ENCODE assay signal across 8 mouse cellular contexts in genomic region chr6:124414150-124414926, GRCm38 (mm10). TPM values are rescaled to one million over a fixed set of nuclear protein-coding genes. Genes with fewer than 3 reads are reported as not detected.
DNase-seq lines count a peak whose midpoint lies in the region.

No protein-coding gene starts in this region.

- H3K4me3 ChIP-seq in forebrain, embryonic 10.5 days = peak overlapping the region; percentile 90
- peak overlapping the region; percentile 91 for H3K4me3 ChIP-seq in hindbrain, embryonic 10.5 days
- H3K4me3 ChIP-seq in megakaryocyte, embryonic 14.5 days (replicated peaks) = peak overlapping the region; percentile 99

- no peaks in the 10 kb centered on the region for H3K9me3 ChIP-seq in forebrain, embryonic 10.5 days
- H3K9me3 ChIP-seq in hindbrain, embryonic 10.5 days = no peaks in the 10 kb centered on the region
- H3K9me3 ChIP-seq in megakaryocyte, embryonic 14.5 days = no peaks in the 10 kb centered on the region

- WGBS in forebrain, embryonic 10.5 days = 2% methylated on average over 39 of the region's 45 CpGs
- WGBS in hindbrain, embryonic 10.5 days = 3% methylated on average over 44 of the region's 45 CpGs

- H3K36me3 ChIP-seq in forebrain, embryonic 10.5 days (replicated peaks) = peaks cover 31% of the 10 kb centered on the region
- H3K36me3 ChIP-seq in hindbrain, embryonic 10.5 days = peaks cover 32% of the 10 kb centered on the region
- H3K36me3 ChIP-seq in megakaryocyte, embryonic 14.5 days (replicated peaks; ENCODE audit: low read length) = peaks cover 33% of the 10 kb centered on the region

- DNase-seq in kidney, adult 18-20 months = peak; percentile 51
- no peak for DNase-seq in kidney, postnatal 14 days
- peak; percentile 31 for DNase-seq in c-Kit-positive CD71-positive TER-119-negative erythroid progenitor cells, embryonic 14.5 days (ENCODE audit: low read depth)
- DNase-seq in forebrain, embryonic 10.5 days (ENCODE audit: extremely low spot score, low spot score) = peak; percentile 52
- DNase-seq in hindbrain, embryonic 10.5 days (ENCODE audit: low spot score) = peak; percentile 59
- peak; percentile 43 for DNase-seq in left cerebral cortex, postnatal 14 days (ENCODE audit: low spot score in 2 of 2)
- peak; percentile 18 for DNase-seq in skeletal muscle tissue, adult 2 months (ENCODE audit: low read depth, low spot score)

- intact Hi-C loops in left cerebral cortex, postnatal 14 days (cut with DNase I) = no loop called here

- H3K27ac ChIP-seq in forebrain, embryonic 10.5 days = peak overlapping the region; percentile 95
- H3K27ac ChIP-seq in hindbrain, embryonic 10.5 days = peak overlapping the region; percentile 96

- no peaks in the 10 kb centered on the region for H3K27me3 ChIP-seq in forebrain, embryonic 10.5 days (ENCODE audit: poor library complexity, severe bottlenecking)
- H3K27me3 ChIP-seq in hindbrain, embryonic 10.5 days (ENCODE audit: insufficient read depth, poor library complexity, severe bottlenecking) = no peaks in the 10 kb centered on the region
- no peaks in the 10 kb centered on the region for H3K27me3 ChIP-seq in megakaryocyte, embryonic 14.5 days (replicated peaks)

- H3K4me1 ChIP-seq in forebrain, embryonic 10.5 days = peaks cover 30% of the 10 kb centered on the region
- H3K4me1 ChIP-seq in hindbrain, embryonic 10.5 days (replicated peaks) = peaks cover 26% of the 10 kb centered on the region
- H3K4me1 ChIP-seq in megakaryocyte, embryonic 14.5 days = peaks cover 26% of the 10 kb centered on the region

RNA-seq across cellular contexts. Expression of gene Pex5, which starts 0.5 kb away (rescaled TPM):
- polyA plus RNA-seq in forebrain, embryonic 10.5 days (2016; fragmentation: Nextera tagmentation; extraction: Ambion mirVana) = 40.3 and 43.1 TPM in 2 replicates
- polyA plus RNA-seq in hindbrain, embryonic 10.5 days (2016; fragmentation: Nextera tagmentation; extraction: Ambion mirVana) = 46.9 and 51.7 TPM in 2 replicates
- total RNA-seq in left cerebral cortex, postnatal 14 days (2021) = 10 to 100 TPM; 78.8 to 80.2 TPM
- polyA plus RNA-seq in megakaryocyte, embryonic 14.5 days (2012; ENCODE audit: insufficient read depth, low replicate concordance) = 4.7 and 7.5 TPM in 2 replicates

RNA-seq across cellular contexts. Expression of gene Clstn3, which starts 50.3 kb away (rescaled TPM):
- polyA plus RNA-seq in forebrain, embryonic 10.5 days (2016; fragmentation: Nextera tagmentation; extraction: Ambion mirVana) = 8.4 and 10.6 TPM in 2 replicates
- polyA plus RNA-seq in hindbrain, embryonic 10.5 days (2016; fragmentation: Nextera tagmentation; extraction: Ambion mirVana) = 8.8 and 20.4 TPM in 2 replicates
- 100 to 1,000 TPM; 371 to 377 TPM for total RNA-seq in left cerebral cortex, postnatal 14 days (2021)
- polyA plus RNA-seq in megakaryocyte, embryonic 14.5 days (2012; ENCODE audit: insufficient read depth, low replicate concordance) = 35.8 and 76.2 TPM in 2 replicates
